Mouse (Mus musculus): ENCODE measurements around the gene Cfap43. TPM values are rescaled to one million over a fixed set of nuclear protein-coding genes. Genes with fewer than 3 reads are reported as not detected.
A peak's percentile ranks its signal among the peaks of the same experiment; 100 is the strongest.

Cfap43 gene
- under 1 TPM in 1 of 2 experiments, not detected in 1; 0.81 TPM for total RNA-seq (2021)
- long read RNA-seq, experiment 1, partial matches to known transcripts: 0 of 4 reads
- long read RNA-seq, experiment 1, other reads (novel, unspliced or antisense): 4 of 4 reads
- long read RNA-seq, experiment 2, partial matches to known transcripts: 0 of 3 reads
- long read RNA-seq, experiment 2, other reads (novel, unspliced or antisense): 3 of 3 reads

- DNase-seq: peak; percentile 82 to 87
- intact Hi-C loops (cut with DNase I): loop anchor here (1.0 kb wide), 1 partner anchor 13 kb away; no protein-coding TSS in a partner anchor
Observed at GRCm38 (mm10) chr19:47919126-47919965, at the start of gene Cfap43, which contains the start of gene Itprip. TSS of gene Cfap43 (minus strand) at chr19:47919287. TSS of gene Itprip (minus strand) at chr19:47919299.

DNA sequence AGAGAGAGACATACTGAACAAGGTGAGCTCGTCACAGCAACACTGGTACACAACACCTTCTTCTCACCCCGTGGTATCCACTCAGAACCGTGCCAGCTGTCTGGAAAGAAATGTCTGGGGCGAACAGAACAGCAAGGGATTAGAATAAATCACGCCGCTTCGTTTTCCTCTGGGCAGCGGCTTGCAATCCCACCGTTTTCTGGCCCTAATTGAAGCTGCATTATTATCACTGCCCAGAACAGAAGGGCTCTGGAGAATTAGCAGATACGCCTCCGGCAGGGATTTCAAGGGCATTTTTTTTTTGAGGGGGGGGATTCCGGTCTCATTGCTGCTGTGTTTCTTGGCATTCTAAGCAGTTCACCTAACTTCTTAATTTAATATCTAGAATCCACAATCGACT is 39.1 kb upstream of the Cfap43 start:
- no peak for DNase-seq
- intact Hi-C loops (cut with DNase I): no loop called here

- intact Hi-C loops (cut with DNase I): no loop called here
- DNase-seq: no peak
Observed at GRCm38 (mm10) chr19:47953169-47953568, 34.1 kb upstream of the Cfap43 start.

- intact Hi-C loops (cut with DNase I): no loop called here
- DNase-seq: no peak
Observed at GRCm38 (mm10) chr19:47950946-47951345, 31.9 kb upstream of the Cfap43 start.

- DNase-seq: no peak
- intact Hi-C loops (cut with DNase I): no loop called here
Observed at GRCm38 (mm10) chr19:47946821-47947465, 27.9 kb upstream of the Cfap43 start.

DNA sequence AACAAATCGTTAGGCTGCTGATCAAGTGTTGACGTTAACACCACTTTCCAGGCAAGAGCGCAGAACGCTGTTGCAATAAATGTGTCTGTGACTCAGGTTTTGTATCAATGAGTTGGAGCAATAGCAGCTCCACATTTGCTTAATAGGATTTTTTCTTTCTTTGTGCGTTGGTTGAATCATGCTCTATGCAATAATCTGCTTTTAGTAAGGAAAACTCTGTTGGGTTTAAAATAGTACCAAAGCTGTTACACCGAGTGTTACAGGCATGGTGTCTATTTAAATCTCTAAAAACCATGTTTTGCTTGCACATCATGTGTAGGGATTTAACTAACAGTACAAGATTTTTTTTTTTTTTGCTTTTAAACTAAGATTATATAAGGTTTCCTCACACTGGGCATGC is 20.3 kb upstream of the Cfap43 start:
- DNase-seq: no peak
- intact Hi-C loops (cut with DNase I): no loop called here

DNA sequence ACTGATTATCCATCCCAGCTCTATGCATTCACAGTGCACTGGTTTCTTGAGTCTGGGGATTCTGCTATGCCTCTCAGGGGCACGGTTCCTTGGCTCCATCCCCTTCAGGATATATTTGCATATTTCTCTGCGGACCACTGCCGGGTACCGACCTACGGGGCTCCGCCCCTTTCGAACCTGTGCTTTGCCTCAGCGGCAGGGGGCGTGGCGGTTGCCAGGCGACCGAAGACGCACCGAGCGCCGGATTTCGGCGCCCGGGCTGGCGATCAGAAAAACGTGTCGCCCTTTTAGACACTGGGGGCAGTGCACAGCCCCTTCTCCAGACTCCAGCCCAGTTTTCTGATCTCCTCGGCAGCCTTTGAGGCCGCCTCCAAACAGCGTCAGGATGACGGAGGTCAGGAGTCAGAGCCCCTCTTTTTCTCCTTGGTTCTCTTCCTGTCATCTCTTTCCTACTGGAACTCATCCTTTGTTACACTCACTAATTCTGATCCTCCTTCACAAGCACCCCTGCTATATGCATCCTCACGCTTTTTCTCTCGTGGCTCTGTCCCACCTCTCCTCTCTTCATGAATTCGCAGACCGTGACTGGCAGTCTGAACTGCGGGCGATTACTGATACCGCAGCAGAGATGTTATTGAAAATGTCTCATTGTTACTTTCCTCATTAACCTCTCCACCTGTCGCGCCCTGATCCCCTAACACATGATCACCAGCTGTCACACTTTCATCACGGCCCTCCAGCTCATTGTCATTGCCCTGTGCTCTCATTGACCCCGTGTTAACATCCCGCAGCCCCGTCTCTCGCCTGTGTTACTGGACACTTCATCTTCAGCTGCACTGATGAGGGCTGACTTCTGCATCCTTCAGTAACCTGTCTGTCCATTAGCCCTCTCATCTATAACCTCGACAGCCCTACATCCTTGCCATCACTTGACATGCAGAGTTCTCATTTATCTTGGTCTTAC is 18.6 kb upstream of the Cfap43 start, which contains the start of gene Cfap58:
TSS of gene Cfap58 (plus strand) at position 233 of the 964 bp plus-strand sequence.
- intact Hi-C loops (cut with DNase I): no loop called here
- peak; percentile 53 to 64 for DNase-seq

DNA sequence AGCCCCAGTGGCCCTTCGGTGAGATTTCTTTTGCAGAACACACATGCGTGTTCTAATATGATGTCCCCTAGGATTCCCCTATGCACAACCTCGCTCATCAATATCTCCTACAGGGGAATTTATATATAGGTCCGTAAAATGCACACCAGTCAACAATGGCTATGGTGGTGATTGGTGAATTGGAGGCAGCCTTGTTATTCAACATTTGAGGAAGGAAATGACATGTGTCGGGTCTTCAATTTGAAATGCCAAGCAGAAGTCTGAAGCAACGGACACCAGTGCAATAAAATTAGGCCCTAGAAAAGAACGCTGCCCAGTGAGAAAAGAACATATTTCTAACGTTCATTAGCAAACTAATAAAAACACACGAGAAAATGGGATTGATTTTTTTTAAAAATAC is 17.9 kb upstream of the Cfap43 start:
- intact Hi-C loops (cut with DNase I): no loop called here
- no peak for DNase-seq

GRCm38 (mm10) chr19:47936490-47936889 is 17.4 kb upstream of the Cfap43 start:
- intact Hi-C loops (cut with DNase I): no loop called here

GRCm38 (mm10) chr19:47935530-47935929 is 16.4 kb upstream of the Cfap43 start:
- intact Hi-C loops (cut with DNase I): no loop called here
- no peak for DNase-seq

More at GRCm38 (mm10) chr19:47936490-47936889, 17.4 kb upstream of the Cfap43 start:
- no peak for DNase-seq

GRCm38 (mm10) chr19:47934636-47935238 is 15.7 kb upstream of the Cfap43 start:
- intact Hi-C loops (cut with DNase I): loop anchor here (5.0 kb wide), 1 partner anchor 277 kb away; no protein-coding TSS in a partner anchor

GRCm38 (mm10) chr19:47934146-47934545 is 15.1 kb upstream of the Cfap43 start:
- intact Hi-C loops (cut with DNase I): loop anchor here (5.0 kb wide), 1 partner anchor 277 kb away; no protein-coding TSS in a partner anchor
- no peak for DNase-seq

More at GRCm38 (mm10) chr19:47934636-47935238, 15.7 kb upstream of the Cfap43 start:
- DNase-seq: no peak

- intact Hi-C loops (cut with DNase I): loop anchor here (1.0 to 5.0 kb wide), 3 partner anchors 13 to 275 kb away; partner anchors contain the start of genes Cfap43 and Itprip
- DNase-seq: peak; percentile 24 to 51
Observed at GRCm38 (mm10) chr19:47931982-47932638, 13.0 kb upstream of the Cfap43 start.

DNA sequence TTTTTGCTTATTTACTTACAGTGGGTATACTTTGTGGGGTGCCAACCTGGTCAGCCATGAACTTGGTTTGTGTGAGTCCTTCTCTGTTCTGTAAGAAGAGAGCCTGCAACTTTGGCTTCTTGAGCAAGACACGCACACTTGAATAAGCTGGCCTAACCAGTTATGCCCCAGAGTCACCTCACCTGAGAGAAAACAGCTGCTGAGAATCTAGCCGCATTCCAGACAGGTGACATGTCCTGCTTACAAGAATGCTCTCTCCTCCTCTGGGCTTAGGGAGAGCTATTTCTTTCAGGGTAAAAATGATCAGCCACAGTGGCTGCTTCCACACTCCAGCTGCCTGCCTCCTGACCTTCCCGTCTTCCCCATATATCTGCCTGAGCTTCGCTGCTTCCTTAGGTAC is 10.0 kb upstream of the Cfap43 start:
- no peak for DNase-seq
- intact Hi-C loops (cut with DNase I): loop anchor here (10.0 kb wide), 1 partner anchor 414 kb away; no protein-coding TSS in a partner anchor

GRCm38 (mm10) chr19:47927032-47927431 is 7.9 kb upstream of the Cfap43 start:
- DNase-seq: no peak
- intact Hi-C loops (cut with DNase I): loop anchor here (10.0 kb wide), 1 partner anchor 412 kb away; no protein-coding TSS in a partner anchor

GRCm38 (mm10) chr19:47925819-47926218 is 6.7 kb upstream of the Cfap43 start:
- intact Hi-C loops (cut with DNase I): loop anchor here (10.0 kb wide), 1 partner anchor 411 kb away; no protein-coding TSS in a partner anchor
- DNase-seq: no peak

GRCm38 (mm10) chr19:47919966-47920375 is 884 bp upstream of the Cfap43 start:
- intact Hi-C loops (cut with DNase I): loop anchor here (1.0 to 10.0 kb wide), 2 partner anchors 12 to 405 kb away; no protein-coding TSS in a partner anchor
- DNase-seq: peak; percentile 62 to 79

- no peak for DNase-seq
- intact Hi-C loops (cut with DNase I): loop anchor here (1.0 kb wide), 1 partner anchor 14 kb away; no protein-coding TSS in a partner anchor
Observed at GRCm38 (mm10) chr19:47918455-47919101, 509 bp downstream of the Cfap43 start.
